Mouse (Mus musculus) forebrain, embryonic 13.5 days (tissue): ENCODE results near the gene Ap1s2. TPM values are rescaled to one million over a fixed set of nuclear protein-coding genes. Genes with fewer than 3 reads are reported as not detected.

Source experiments
- ATAC-seq: fragments of 200-750 bp; cut with Nextera tagmentation; 2 replicates; pipeline ENCODE4 v1.8.0; 2017
- H3K27ac ChIP-seq: fragments of 300-500 bp; sonication (generic); 2 replicates; pipeline ENCODE4 v1.5.1; 2015; ENCODE audit warnings: inconsistent platforms, mild to moderate bottlenecking, moderate library complexity
- H3K27me3 ChIP-seq: fragments of 300-500 bp; sonication (generic); 2 replicates; pipeline ENCODE4 v1.6.1; 2015; ENCODE audit warnings: mild to moderate bottlenecking, inconsistent platforms
- H3K36me3 ChIP-seq: fragments of 300-500 bp; sonication (generic); 2 replicates; pipeline ENCODE4 v1.6.1; 2015; ENCODE audit warnings: mild to moderate bottlenecking, inconsistent platforms; ENCODE audit not compliant: poor library complexity, severe bottlenecking
- H3K4me1 ChIP-seq: fragments of 300-500 bp; sonication (generic); 2 replicates; pipeline ENCODE4 v1.6.1; 2015; ENCODE audit warnings: inconsistent platforms
- H3K4me2 ChIP-seq: fragments of 300-500 bp; sonication (generic); 2 replicates; pipeline ENCODE4 v1.6.1; 2015; ENCODE audit warnings: inconsistent platforms, mild to moderate bottlenecking, moderate library complexity
- H3K4me3 ChIP-seq: fragments of 300-500 bp; sonication (generic); 2 replicates; pipeline ENCODE4 v1.5.1; 2015; ENCODE audit warnings: mild to moderate bottlenecking, inconsistent platforms
- H3K9ac ChIP-seq: fragments of 300-500 bp; sonication (generic); 2 replicates; pipeline ENCODE4 v1.6.1; 2015; ENCODE audit warnings: mild to moderate bottlenecking, inconsistent platforms
- H3K9me3 ChIP-seq: fragments of 300-500 bp; sonication (generic); replicated peaks from 2 replicates; pipeline ENCODE4 v1.6.1; 2016; ENCODE audit warnings: inconsistent platforms
- WGBS: fragments of 180-500 bp; shearing (Covaris S2); methylation state at CpG from one replicate; pipeline ENCODE4 v1.1.7; 2015; 5-methylcytosine and 5-hydroxymethylcytosine counted together
- polyA plus RNA-seq: library from polyadenylated mRNA; unstranded; fragments of >200 nt; fragmentation: Nextera tagmentation; extraction: Ambion mirVana; gene quantifications from 2 replicates; pipeline ENCODE4 v1.2.1, GENCODE M21; 2015

The Ap1s2 gene
- polyA plus RNA-seq, 1 experiment from 2014 or later: 81.4 TPM

GRCm38 (mm10) chrX:163982129-163982528, 73.3 kb downstream of the Ap1s2 start:
- Histone ChIP-seq H3K9ac (no peak overlapping the region), H3K27ac (no peak overlapping the region), H3K9me3 (no peaks in the 10 kb centered on the region), H3K36me3 (no peaks in the 10 kb centered on the region), H3K4me1 (no peaks in the 10 kb centered on the region), H3K4me3 (no peak overlapping the region), H3K4me2 (no peak overlapping the region), H3K27me3 (no peaks in the 10 kb centered on the region)
- no peak for ATAC-seq
- whole genome bisulfite sequencing: 76% methylated on average over 6 of the region's 6 CpGs

Other genes starting within 250 kb of the Ap1s2 start
- 1.3 and 2.3 TPM in 2 replicates for gene Rnf138rt1, start 147.7 kb upstream of the Ap1s2 start, polyA plus RNA-seq
- gene Zrsr2, start 49.6 kb downstream of the Ap1s2 start, polyA plus RNA-seq: 61.0 and 62.2 TPM in 2 replicates
- gene Car5b, start 119.0 kb downstream of the Ap1s2 start, polyA plus RNA-seq: 0.26 and 0.35 TPM in 2 replicates
- 36.6 and 41.5 TPM in 2 replicates for gene Siah1b, start 167.5 kb downstream of the Ap1s2 start, polyA plus RNA-seq
- gene Cltrn, start 179.8 kb downstream of the Ap1s2 start, polyA plus RNA-seq: 0.19 and 0.27 TPM in 2 replicates
- gene Ace2, start 230.3 kb downstream of the Ap1s2 start, polyA plus RNA-seq: 0.23 TPM in 1 of 2 replicates, not detected in the other